ENCODE assay signal across 13 mouse cellular contexts in genomic region chr8:91855881-91856280, GRCm38 (mm10). TPM values are rescaled to one million over a fixed set of nuclear protein-coding genes. Genes with fewer than 3 reads are reported as not detected.
"Had no signal": no experiment of that assay in that cellular context is flagged by ENCODE, and none has a peak within 500 bp of the region (broad histone marks: within the 10 kb centered on the region; RNA-seq: fewer than 3 reads in every experiment).

No protein-coding gene starts in this region.

- H3K4me1 ChIP-seq: liver, embryonic 15.5 days had no signal

- ATAC-seq: inflammation-experienced regulatory T-cells, adult 6 months; intestine, postnatal 0 days; lung, postnatal 0 days had no signal

- H3K4me3 ChIP-seq: layer of hippocampus, adult 2 months; limb, embryonic 10.5 days; liver, embryonic 15.5 days had no signal

- H3K4me2 ChIP-seq: liver, embryonic 11.5 days; liver, embryonic 15.5 days had no signal

- H3K36me3 ChIP-seq: limb, embryonic 10.5 days; liver, embryonic 15.5 days had no signal

- H3K9me3 ChIP-seq: limb, embryonic 10.5 days; liver, embryonic 15.5 days had no signal

- H3K9ac ChIP-seq: liver, embryonic 15.5 days had no signal

- H3K27ac ChIP-seq: kidney, postnatal 0 days; layer of hippocampus, adult 2 months; limb, embryonic 10.5 days; liver, embryonic 15.5 days had no signal

- DNase-seq: kidney, postnatal 4 days; lung, adult 2 months; lung, postnatal 36 days; right cerebral cortex, postnatal 14 days; thymus, postnatal 36 days had no signal

RNA-seq across cellular contexts. Expression of gene Irx3, which starts 54.0 kb away (rescaled TPM):
- polyA plus RNA-seq: inflammation-experienced regulatory T-cells, adult 6 months had no signal
